Mouse (Mus musculus): ENCODE data around the gene Tagln2. TPM values are rescaled to one million over a fixed set of nuclear protein-coding genes. Genes with fewer than 3 reads are reported as not detected.
A peak's percentile ranks its signal among the peaks of the same experiment; 100 is the strongest.

The Tagln2 gene
- polyA plus RNA-seq, 1 experiment from 2014 or later, result 53.3 TPM

GRCm38 (mm10) chr1:172484671-172485070 lies 15.2 kb upstream of the Tagln2 start:
- H3K36me3 ChIP-seq (ENCODE audit: control insufficient read depth, insufficient read depth, low read length), result peaks cover 33% of the 10 kb centered on the region
- peak overlapping the region; percentile 82 for H3K4me2 ChIP-seq (ENCODE audit: low read length)
- DNase-seq (ENCODE audit: low spot score) (no peak), ATAC-seq (no peak)
- 31% methylated on average over 13 of the region's 13 CpGs for WGBS
- H3K27me3 ChIP-seq (replicated peaks; ENCODE audit: control insufficient read depth, insufficient read depth, low read length), result no peaks in the 10 kb centered on the region
- peaks cover 48% of the 10 kb centered on the region for H3K4me1 ChIP-seq (ENCODE audit: control insufficient read depth, insufficient read depth, low read length)
- no peaks in the 10 kb centered on the region for H3K9me3 ChIP-seq (replicated peaks; ENCODE audit: control insufficient read depth, low read length)
- peak overlapping the region; percentile 73 for H3K4me3 ChIP-seq (ENCODE audit: low read depth, low read length)
- no peak overlapping the region; the same call in 1 of the 2 replicates for H3K27ac ChIP-seq (ENCODE audit: low read depth, low read length)
- peak overlapping the region; percentile 79 for H3K9ac ChIP-seq (ENCODE audit: low read length)

GRCm38 (mm10) chr1:172485821-172486220 lies 14.0 kb upstream of the Tagln2 start:
- Histone ChIP-seq H3K4me3 (ENCODE audit: low read depth, low read length) (peak overlapping the region; percentile 73), H3K27ac (ENCODE audit: low read depth, low read length) (peak overlapping the region; percentile 45), H3K9ac (ENCODE audit: low read length) (peak overlapping the region; percentile 79), H3K36me3 (ENCODE audit: control insufficient read depth, insufficient read depth, low read length) (peaks cover 38% of the 10 kb centered on the region), H3K4me2 (ENCODE audit: low read length) (peak overlapping the region; percentile 82), H3K4me1 (ENCODE audit: control insufficient read depth, insufficient read depth, low read length) (peaks cover 48% of the 10 kb centered on the region), H3K27me3 (replicated peaks; ENCODE audit: control insufficient read depth, insufficient read depth, low read length) (no peaks in the 10 kb centered on the region), H3K9me3 (replicated peaks; ENCODE audit: control insufficient read depth, low read length) (no peaks in the 10 kb centered on the region)
- DNase-seq (ENCODE audit: low spot score) (peak; percentile 81), ATAC-seq (peak; percentile 18)
- 2% methylated on average over 6 of the region's 6 CpGs for WGBS

- 1% methylated on average over 4 of the region's 4 CpGs for WGBS
- DNase-seq (ENCODE audit: low spot score) (peak; percentile 57), ATAC-seq (no peak)
- Histone ChIP-seq H3K36me3 (ENCODE audit: control insufficient read depth, insufficient read depth, low read length) (peaks cover 42% of the 10 kb centered on the region), H3K9me3 (replicated peaks; ENCODE audit: control insufficient read depth, low read length) (no peaks in the 10 kb centered on the region), H3K4me3 (ENCODE audit: low read depth, low read length) (peak overlapping the region; percentile 73), H3K27ac (ENCODE audit: low read depth, low read length) (peak overlapping the region; percentile 45), H3K4me1 (ENCODE audit: control insufficient read depth, insufficient read depth, low read length) (peaks cover 48% of the 10 kb centered on the region), H3K4me2 (ENCODE audit: low read length) (peak overlapping the region; percentile 82), H3K27me3 (replicated peaks; ENCODE audit: control insufficient read depth, insufficient read depth, low read length) (no peaks in the 10 kb centered on the region), H3K9ac (ENCODE audit: low read length) (peak overlapping the region; percentile 79)
Observed at GRCm38 (mm10) chr1:172486236-172486635, 13.6 kb upstream of the Tagln2 start.

GRCm38 (mm10) chr1:172486651-172487050 lies 13.2 kb upstream of the Tagln2 start:
- DNase-seq (ENCODE audit: low spot score) (no peak), ATAC-seq (no peak)
- Histone ChIP-seq H3K9ac (ENCODE audit: low read length) (peak overlapping the region; percentile 79; the same call in 1 of the 2 replicates), H3K27me3 (replicated peaks; ENCODE audit: control insufficient read depth, insufficient read depth, low read length) (no peaks in the 10 kb centered on the region), H3K4me1 (ENCODE audit: control insufficient read depth, insufficient read depth, low read length) (peaks cover 48% of the 10 kb centered on the region), H3K27ac (ENCODE audit: low read depth, low read length) (peak overlapping the region; percentile 45), H3K4me2 (ENCODE audit: low read length) (peak overlapping the region; percentile 82), H3K36me3 (ENCODE audit: control insufficient read depth, insufficient read depth, low read length) (peaks cover 46% of the 10 kb centered on the region), H3K9me3 (replicated peaks; ENCODE audit: control insufficient read depth, low read length) (no peaks in the 10 kb centered on the region), H3K4me3 (ENCODE audit: low read depth, low read length) (peak overlapping the region; percentile 73)
- 15% methylated on average over 5 of the region's 5 CpGs for WGBS

- Histone ChIP-seq H3K36me3 (ENCODE audit: control insufficient read depth, insufficient read depth, low read length) (peaks cover 58% of the 10 kb centered on the region), H3K9me3 (replicated peaks; ENCODE audit: control insufficient read depth, low read length) (no peaks in the 10 kb centered on the region), H3K9ac (ENCODE audit: low read length) (no peak overlapping the region), H3K4me1 (ENCODE audit: control insufficient read depth, insufficient read depth, low read length) (peaks cover 48% of the 10 kb centered on the region), H3K4me2 (ENCODE audit: low read length) (peak overlapping the region; percentile 82; the same call in 1 of the 2 replicates), H3K4me3 (ENCODE audit: low read depth, low read length) (no peak overlapping the region), H3K27ac (ENCODE audit: low read depth, low read length) (no peak overlapping the region), H3K27me3 (replicated peaks; ENCODE audit: control insufficient read depth, insufficient read depth, low read length) (no peaks in the 10 kb centered on the region)
- no peak for DNase-seq (ENCODE audit: low spot score)
- WGBS, result 79% methylated on average over 4 of the region's 4 CpGs
- no peak for ATAC-seq
Observed at GRCm38 (mm10) chr1:172487859-172488258, 12.0 kb upstream of the Tagln2 start.

- Histone ChIP-seq H3K4me2 (ENCODE audit: low read length) (no peak overlapping the region), H3K9ac (ENCODE audit: low read length) (no peak overlapping the region), H3K27ac (ENCODE audit: low read depth, low read length) (no peak overlapping the region), H3K4me3 (ENCODE audit: low read depth, low read length) (no peak overlapping the region), H3K27me3 (replicated peaks; ENCODE audit: control insufficient read depth, insufficient read depth, low read length) (no peaks in the 10 kb centered on the region), H3K9me3 (replicated peaks; ENCODE audit: control insufficient read depth, low read length) (no peaks in the 10 kb centered on the region), H3K4me1 (ENCODE audit: control insufficient read depth, insufficient read depth, low read length) (peaks cover 38% of the 10 kb centered on the region), H3K36me3 (ENCODE audit: control insufficient read depth, insufficient read depth, low read length) (peaks cover 68% of the 10 kb centered on the region)
- DNase-seq (ENCODE audit: low spot score) (no peak), ATAC-seq (no peak)
- 80% methylated on average over 7 of the region's 7 CpGs for WGBS
Observed at GRCm38 (mm10) chr1:172488831-172489230, 11.0 kb upstream of the Tagln2 start.

GRCm38 (mm10) chr1:172489585-172490250 lies 10.1 kb upstream of the Tagln2 start:
- Histone ChIP-seq H3K27ac (ENCODE audit: low read depth, low read length) (no peak overlapping the region), H3K27me3 (replicated peaks; ENCODE audit: control insufficient read depth, insufficient read depth, low read length) (no peaks in the 10 kb centered on the region), H3K4me1 (ENCODE audit: control insufficient read depth, insufficient read depth, low read length) (peaks cover 29% of the 10 kb centered on the region), H3K36me3 (ENCODE audit: control insufficient read depth, insufficient read depth, low read length) (peaks cover 76% of the 10 kb centered on the region), H3K9ac (ENCODE audit: low read length) (0 out of 2 replicates have a peak overlapping the region, but pooled peaks have one; percentile 14), H3K9me3 (replicated peaks; ENCODE audit: control insufficient read depth, low read length) (no peaks in the 10 kb centered on the region), H3K4me2 (ENCODE audit: low read length) (peak overlapping the region; percentile 39; the same call in 1 of the 2 replicates), H3K4me3 (ENCODE audit: low read depth, low read length) (no peak overlapping the region)
- 59% methylated on average over 12 of the region's 12 CpGs for WGBS
- DNase-seq (ENCODE audit: low spot score) (no peak), ATAC-seq (peak; percentile 15)

GRCm38 (mm10) chr1:172490261-172490661 lies 9.6 kb upstream of the Tagln2 start:
- no peaks in the 10 kb centered on the region for H3K27me3 ChIP-seq (replicated peaks; ENCODE audit: control insufficient read depth, insufficient read depth, low read length)
- no peaks in the 10 kb centered on the region for H3K9me3 ChIP-seq (replicated peaks; ENCODE audit: control insufficient read depth, low read length)
- H3K4me2 ChIP-seq (ENCODE audit: low read length), result peak overlapping the region; percentile 39
- WGBS, result 8% methylated on average over 10 of the region's 10 CpGs
- DNase-seq (ENCODE audit: low spot score) (peak; percentile 80), ATAC-seq (peak; percentile 47)
- 0 out of 2 replicates have a peak overlapping the region, but pooled peaks have one; percentile 14 for H3K9ac ChIP-seq (ENCODE audit: low read length)
- H3K27ac ChIP-seq (ENCODE audit: low read depth, low read length), result no peak overlapping the region
- no peak overlapping the region for H3K4me3 ChIP-seq (ENCODE audit: low read depth, low read length)
- H3K4me1 ChIP-seq (ENCODE audit: control insufficient read depth, insufficient read depth, low read length), result peaks cover 24% of the 10 kb centered on the region
- peaks cover 76% of the 10 kb centered on the region for H3K36me3 ChIP-seq (ENCODE audit: control insufficient read depth, insufficient read depth, low read length)

- WGBS, result 92% methylated on average over 8 of the region's 8 CpGs
- DNase-seq (ENCODE audit: low spot score), result no peak
Observed at GRCm38 (mm10) chr1:172492047-172492446, 7.8 kb upstream of the Tagln2 start.

More at GRCm38 (mm10) chr1:172492047-172492446, 7.8 kb upstream of the Tagln2 start:
- Histone ChIP-seq H3K27me3 (replicated peaks; ENCODE audit: control insufficient read depth, insufficient read depth, low read length) (no peaks in the 10 kb centered on the region), H3K27ac (ENCODE audit: low read depth, low read length) (no peak overlapping the region), H3K9me3 (replicated peaks; ENCODE audit: control insufficient read depth, low read length) (no peaks in the 10 kb centered on the region), H3K4me2 (ENCODE audit: low read length) (no peak overlapping the region), H3K4me1 (ENCODE audit: control insufficient read depth, insufficient read depth, low read length) (peaks cover 6% of the 10 kb centered on the region), H3K4me3 (ENCODE audit: low read depth, low read length) (no peak overlapping the region), H3K9ac (ENCODE audit: low read length) (no peak overlapping the region), H3K36me3 (ENCODE audit: control insufficient read depth, insufficient read depth, low read length) (peaks cover 91% of the 10 kb centered on the region)
- no peak for ATAC-seq

Data from forebrain, embryonic 14.5 days (tissue).